In genomic region chr2:94136837-94137236, GRCm38 (mm10) we compare ENCODE assay signal across 19 mouse cellular contexts.
"Had no signal": no experiment of that assay in that cellular context is flagged by ENCODE, and none has a peak within 500 bp of the region (broad histone marks: within the 10 kb centered on the region; RNA-seq: fewer than 3 reads in every experiment).

No protein-coding gene starts in this region.

- H3K4me2 ChIP-seq: kidney, embryonic 15.5 days; liver, embryonic 13.5 days; lung, embryonic 14.5 days; midbrain, embryonic 11.5 days; neural tube, embryonic 12.5 days; neural tube, embryonic 15.5 days; stomach, embryonic 15.5 days had no signal

- DNase-seq: kidney, adult 8-10 months; kidney, postnatal 10 days; kidney, postnatal 36 days; layer of hippocampus, postnatal 36 days; liver, embryonic 13.5 days; lung, embryonic 14.5 days; lung, postnatal 36 days; midbrain, embryonic 14.5 days; right cerebral cortex, adult 18-20 months; right cerebral cortex, postnatal 14 days; spleen, adult 18-20 months; thymus, postnatal 36 days had no signal

- H3K4me1 ChIP-seq: kidney, embryonic 15.5 days; neural tube, embryonic 12.5 days; neural tube, embryonic 15.5 days; stomach, embryonic 15.5 days had no signal

- ATAC-seq: lung, postnatal 0 days had no signal

- H3K9ac ChIP-seq: kidney, embryonic 15.5 days; liver, embryonic 13.5 days; lung, embryonic 14.5 days; neural tube, embryonic 12.5 days; neural tube, embryonic 15.5 days; stomach, embryonic 15.5 days had no signal

- H3K36me3 ChIP-seq: kidney, embryonic 15.5 days; liver, embryonic 13.5 days; neural tube, embryonic 12.5 days; neural tube, embryonic 15.5 days; stomach, embryonic 15.5 days had no signal

- H3K4me3 ChIP-seq: kidney, embryonic 15.5 days; left cerebral cortex, adult 2 months; liver, embryonic 13.5 days; neural tube, embryonic 12.5 days; neural tube, embryonic 15.5 days; stomach, embryonic 15.5 days had no signal

- H3K9me3 ChIP-seq: kidney, embryonic 15.5 days; liver, embryonic 13.5 days; neural tube, embryonic 12.5 days; neural tube, embryonic 15.5 days; stomach, embryonic 15.5 days had no signal

- H3K27ac ChIP-seq: kidney, embryonic 15.5 days; left cerebral cortex, adult 2 months; liver, embryonic 13.5 days; neural tube, embryonic 12.5 days; neural tube, embryonic 15.5 days; stomach, embryonic 15.5 days had no signal

- H3K27me3 ChIP-seq: kidney, embryonic 15.5 days; liver, embryonic 13.5 days; neural tube, embryonic 12.5 days; neural tube, embryonic 15.5 days; stomach, embryonic 15.5 days had no signal
